Mouse (Mus musculus): ENCODE measurements around the gene Tnfrsf11a. TPM values are rescaled to one million over a fixed set of nuclear protein-coding genes. Genes with fewer than 3 reads are reported as not detected.
"Not testable (repeated sequence)": the region's sequence is repeated elsewhere in the genome, so short reads cannot be mapped to it uniquely, and the experiment has no call there.

Gene Tnfrsf11a
- polyA plus RNA-seq, 1 experiment from 2014 or later: 0.52 TPM

GRCm38 (mm10) chr1:105800570-105800969, 20.1 kb downstream of the Tnfrsf11a start:
- WGBS: 91% methylated on average over 6 of the region's 6 CpGs
- no peaks in the 10 kb centered on the region for H3K27me3 ChIP-seq (ENCODE audit: low read depth, poor library complexity, severe bottlenecking)
- H3K36me3 ChIP-seq: no peaks in the 10 kb centered on the region
- no peak for DNase-seq (ENCODE audit: low spot score)
- H3K27ac ChIP-seq (replicated peaks): no peak overlapping the region
- H3K4me3 ChIP-seq: no peak overlapping the region
- no peaks in the 10 kb centered on the region for H3K4me1 ChIP-seq
- no peaks in the 10 kb centered on the region for H3K9me3 ChIP-seq (replicated peaks)

GRCm38 (mm10) chr1:105801252-105801651, 20.7 kb downstream of the Tnfrsf11a start:
- H3K4me3 ChIP-seq: no peak overlapping the region
- H3K9me3 ChIP-seq (replicated peaks): no peaks in the 10 kb centered on the region
- H3K27me3 ChIP-seq (ENCODE audit: low read depth, poor library complexity, severe bottlenecking): no peaks in the 10 kb centered on the region
- H3K36me3 ChIP-seq: no peaks in the 10 kb centered on the region
- no peaks in the 10 kb centered on the region for H3K4me1 ChIP-seq
- H3K27ac ChIP-seq (replicated peaks): no peak overlapping the region
- no peak for DNase-seq (ENCODE audit: low spot score)

GRCm38 (mm10) chr1:105802941-105803340, 22.4 kb downstream of the Tnfrsf11a start:
- 80% methylated on average over 6 of the region's 6 CpGs for WGBS
- no peak for DNase-seq (ENCODE audit: low spot score)
- no peak overlapping the region for H3K27ac ChIP-seq (replicated peaks)

GRCm38 (mm10) chr1:105804285-105804684, 23.8 kb downstream of the Tnfrsf11a start:
- H3K36me3 ChIP-seq: no peaks in the 10 kb centered on the region
- no peaks in the 10 kb centered on the region for H3K9me3 ChIP-seq (replicated peaks)
- no peak overlapping the region for H3K27ac ChIP-seq (replicated peaks)
- DNase-seq (ENCODE audit: low spot score): no peak
- no peaks in the 10 kb centered on the region for H3K4me1 ChIP-seq
- H3K4me3 ChIP-seq: no peak overlapping the region
- H3K27me3 ChIP-seq (ENCODE audit: low read depth, poor library complexity, severe bottlenecking): no peaks in the 10 kb centered on the region
- 84% methylated on average over 3 of the region's 3 CpGs for WGBS

More at GRCm38 (mm10) chr1:105802941-105803340, 22.4 kb downstream of the Tnfrsf11a start:
- Histone ChIP-seq H3K4me3 (no peak overlapping the region), H3K36me3 (no peaks in the 10 kb centered on the region), H3K27me3 (ENCODE audit: low read depth, poor library complexity, severe bottlenecking) (no peaks in the 10 kb centered on the region), H3K9me3 (replicated peaks) (no peaks in the 10 kb centered on the region), H3K4me1 (no peaks in the 10 kb centered on the region)

GRCm38 (mm10) chr1:105805565-105805964, 25.0 kb downstream of the Tnfrsf11a start:
- Histone ChIP-seq H3K4me1 (no peaks in the 10 kb centered on the region), H3K36me3 (no peaks in the 10 kb centered on the region), H3K9me3 (replicated peaks) (no peaks in the 10 kb centered on the region), H3K4me3 (no peak overlapping the region), H3K27me3 (ENCODE audit: low read depth, poor library complexity, severe bottlenecking) (no peaks in the 10 kb centered on the region), H3K27ac (replicated peaks) (no peak overlapping the region)
- no peak for DNase-seq (ENCODE audit: low spot score)
- 92% methylated on average over 4 of the region's 4 CpGs for WGBS

- H3K36me3 ChIP-seq: no peaks in the 10 kb centered on the region
- DNase-seq (ENCODE audit: low spot score): no peak
- no peak overlapping the region for H3K27ac ChIP-seq (replicated peaks)
- no peaks in the 10 kb centered on the region for H3K27me3 ChIP-seq (ENCODE audit: low read depth, poor library complexity, severe bottlenecking)
- no peaks in the 10 kb centered on the region for H3K4me1 ChIP-seq
- no peak overlapping the region for H3K4me3 ChIP-seq
- 91% methylated on average over 10 of the region's 10 CpGs for WGBS
- H3K9me3 ChIP-seq (replicated peaks): no peaks in the 10 kb centered on the region
These were observed 26.7 kb downstream of the Tnfrsf11a start for GRCm38 (mm10) chr1:105807028-105807722.

- not testable (repeated sequence) for H3K27ac ChIP-seq (replicated peaks); DNase-seq (ENCODE audit: low spot score)
These were observed 31.5 kb downstream of the Tnfrsf11a start for GRCm38 (mm10) chr1:105812027-105812426.

GRCm38 (mm10) chr1:105812960-105813708, 32.6 kb downstream of the Tnfrsf11a start:
- 82% methylated on average over 20 of the region's 20 CpGs for WGBS
- H3K9me3 ChIP-seq (replicated peaks): no peaks in the 10 kb centered on the region
- no peaks in the 10 kb centered on the region for H3K36me3 ChIP-seq
- H3K4me3 ChIP-seq: no peak overlapping the region
- peaks cover 19% of the 10 kb centered on the region for H3K4me1 ChIP-seq
- DNase-seq (ENCODE audit: low spot score): no peak
- H3K27ac ChIP-seq (replicated peaks): 0 out of 2 replicates have a peak overlapping the region, but pooled peaks have one; percentile 17
- H3K27me3 ChIP-seq (ENCODE audit: low read depth, poor library complexity, severe bottlenecking): no peaks in the 10 kb centered on the region

More at GRCm38 (mm10) chr1:105812027-105812426, 31.5 kb downstream of the Tnfrsf11a start:
- not testable (repeated sequence) for H3K9me3 ChIP-seq (replicated peaks); H3K36me3 ChIP-seq; H3K27me3 ChIP-seq (ENCODE audit: low read depth, poor library complexity, severe bottlenecking); H3K4me3 ChIP-seq
- peaks cover 19% of the 10 kb centered on the region for H3K4me1 ChIP-seq

- H3K9me3 ChIP-seq (replicated peaks): no peaks in the 10 kb centered on the region
- H3K27ac ChIP-seq (replicated peaks): 0 out of 2 replicates have a peak overlapping the region, but pooled peaks have one; percentile 17
- peaks cover 19% of the 10 kb centered on the region for H3K4me1 ChIP-seq
- no peak overlapping the region for H3K4me3 ChIP-seq
- no peaks in the 10 kb centered on the region for H3K27me3 ChIP-seq (ENCODE audit: low read depth, poor library complexity, severe bottlenecking)
- DNase-seq (ENCODE audit: low spot score): no peak
- H3K36me3 ChIP-seq: no peaks in the 10 kb centered on the region
- 79% methylated on average over 11 of the region's 11 CpGs for WGBS
These were observed 33.2 kb downstream of the Tnfrsf11a start for GRCm38 (mm10) chr1:105813709-105814061.

- no peaks in the 10 kb centered on the region for H3K9me3 ChIP-seq (replicated peaks)
- no peak overlapping the region for H3K4me3 ChIP-seq
- H3K4me1 ChIP-seq: peaks cover 19% of the 10 kb centered on the region
- 64% methylated on average over 14 of the region's 14 CpGs for WGBS
- H3K36me3 ChIP-seq: no peaks in the 10 kb centered on the region
- H3K27ac ChIP-seq (replicated peaks): no peak overlapping the region
- DNase-seq (ENCODE audit: low spot score): no peak
- H3K27me3 ChIP-seq (ENCODE audit: low read depth, poor library complexity, severe bottlenecking): no peaks in the 10 kb centered on the region
These were observed 34.1 kb downstream of the Tnfrsf11a start for GRCm38 (mm10) chr1:105814402-105815270.

GRCm38 (mm10) chr1:105815310-105815709, 34.8 kb downstream of the Tnfrsf11a start:
- DNase-seq (ENCODE audit: low spot score): no peak
- Histone ChIP-seq H3K36me3 (no peaks in the 10 kb centered on the region), H3K9me3 (replicated peaks) (no peaks in the 10 kb centered on the region), H3K4me1 (peaks cover 19% of the 10 kb centered on the region), H3K4me3 (no peak overlapping the region), H3K27me3 (ENCODE audit: low read depth, poor library complexity, severe bottlenecking) (no peaks in the 10 kb centered on the region), H3K27ac (replicated peaks) (no peak overlapping the region)
- WGBS: 51% methylated on average over 2 of the region's 2 CpGs

GRCm38 (mm10) chr1:105815736-105816135, 35.2 kb downstream of the Tnfrsf11a start:
- 87% methylated on average over 3 of the region's 3 CpGs for WGBS
- Histone ChIP-seq H3K36me3 (no peaks in the 10 kb centered on the region), H3K4me3 (no peak overlapping the region), H3K4me1 (peaks cover 19% of the 10 kb centered on the region), H3K27ac (replicated peaks) (no peak overlapping the region), H3K27me3 (ENCODE audit: low read depth, poor library complexity, severe bottlenecking) (no peaks in the 10 kb centered on the region), H3K9me3 (replicated peaks) (no peaks in the 10 kb centered on the region)
- no peak for DNase-seq (ENCODE audit: low spot score)

Data from midbrain, embryonic 10.5 days (tissue).